Mouse (Mus musculus): ENCODE measurements around the gene Gm9747. TPM values are rescaled to one million over a fixed set of nuclear protein-coding genes. Genes with fewer than 3 reads are reported as not detected.

Gene Gm9747
- total and polyA plus RNA-seq, 2 experiments from 2014 or later = 15.6 TPM; not detected in 1

DNA sequence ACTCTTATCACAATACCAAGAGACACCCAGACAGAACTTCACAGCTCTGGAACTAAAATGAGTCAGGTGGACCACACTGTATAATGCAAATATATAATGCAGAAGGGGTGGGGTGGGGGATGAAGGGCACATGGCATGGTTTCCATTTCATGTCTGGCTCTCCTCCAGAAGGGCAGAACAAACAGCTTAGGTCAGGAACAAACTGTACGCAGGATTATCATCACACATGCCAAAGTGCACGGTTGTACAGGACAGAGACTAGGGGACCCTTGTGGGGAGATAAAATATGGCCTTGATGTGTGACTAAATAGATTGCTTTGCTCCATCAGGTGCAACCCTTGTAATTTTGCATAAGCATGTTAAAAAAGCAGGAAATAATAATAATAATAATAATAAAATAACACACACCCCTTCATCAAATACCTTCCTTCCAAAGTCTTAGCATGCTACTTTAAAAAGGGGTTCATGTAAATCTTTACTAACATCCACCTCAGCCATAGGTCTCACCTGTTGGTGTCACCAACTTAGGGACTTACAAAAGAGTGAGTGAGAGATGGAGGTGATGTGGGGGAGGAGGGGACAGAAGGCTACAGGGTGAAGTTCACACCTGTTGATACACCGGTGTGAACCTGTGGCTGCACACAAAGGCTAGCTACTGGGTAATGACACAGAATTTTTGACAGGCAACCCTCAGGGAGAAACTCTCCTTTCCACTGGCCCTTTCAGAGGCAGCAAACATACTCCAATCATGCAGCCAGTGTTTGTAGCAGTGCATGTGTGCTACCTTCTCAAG is 6.7 kb downstream of the Gm9747 start:
- Histone ChIP-seq H3K4me1 (ENCODE audit: control insufficient read depth, insufficient read depth) (peaks cover 50% of the 10 kb centered on the region), H3K9ac (replicated peaks; ENCODE audit: low read depth, low read length) (no peak overlapping the region), H3K27ac (ENCODE audit: low read depth) (peak overlapping the region; percentile 83), H3K36me3 (replicated peaks; ENCODE audit: control insufficient read depth, insufficient read depth, low read length) (peaks cover 17% of the 10 kb centered on the region), H3K4me2 (ENCODE audit: low read depth, low read length) (0 out of 2 replicates have a peak overlapping the region, but pooled peaks have one; percentile 4), H3K9me3 (replicated peaks; ENCODE audit: control insufficient read depth, low read length) (no peaks in the 10 kb centered on the region), H3K4me3 (ENCODE audit: low read depth, low read length) (no peak overlapping the region), H3K27me3 (ENCODE audit: control insufficient read depth, insufficient read depth, low read length) (no peaks in the 10 kb centered on the region)
- 44% methylated on average over 3 of the region's 3 CpGs for WGBS
- DNase-seq (ENCODE audit: low spot score) (peak; percentile 62), ATAC-seq (ENCODE audit: insufficient read depth, low read depth) (peak; percentile 89)
- TF ChIP-seq CTCF (IDR thresholded peaks at IDR 0.05; ENCODE audit: low read depth) = no peak
- TF ChIP-seq EP300 (IDR thresholded peaks at IDR 0.05; ENCODE audit: low read depth) = peak; percentile 93

DNA sequence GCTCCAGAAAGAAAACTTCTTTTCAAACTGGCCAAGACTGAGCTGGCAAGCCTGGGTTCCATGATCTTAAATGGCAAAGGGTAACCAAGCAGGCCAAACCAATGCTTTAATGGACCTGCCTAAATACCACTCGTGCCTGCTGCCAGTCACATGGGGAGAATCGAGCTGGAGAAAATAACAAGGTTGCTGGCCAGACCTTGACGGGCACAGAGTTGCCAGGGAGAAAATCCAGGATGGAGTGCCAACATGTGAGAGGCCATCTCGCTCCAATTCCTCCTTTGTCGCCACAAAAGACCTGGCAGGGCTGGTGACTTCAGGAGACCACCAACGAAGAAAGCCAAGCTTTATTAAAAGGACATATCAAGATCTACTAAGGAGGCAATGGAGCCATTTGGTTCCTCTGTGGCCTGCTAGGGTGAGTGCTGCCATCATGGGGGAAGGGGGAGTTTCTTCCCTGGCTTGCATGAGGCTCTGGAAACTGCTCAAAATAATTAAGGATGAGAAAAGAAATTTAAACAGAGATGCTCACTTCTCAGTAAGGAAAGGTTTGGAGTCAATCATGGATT is 10.4 kb downstream of the Gm9747 start:
- TF ChIP-seq CTCF (IDR thresholded peaks at IDR 0.05; ENCODE audit: low read depth) = no peak
- no peak for TF ChIP-seq EP300 (IDR thresholded peaks at IDR 0.05; ENCODE audit: low read depth)
- H3K4me2 ChIP-seq (ENCODE audit: low read depth, low read length) = no peak overlapping the region
- no peaks in the 10 kb centered on the region for H3K36me3 ChIP-seq (replicated peaks; ENCODE audit: control insufficient read depth, insufficient read depth, low read length)
- no peak for ATAC-seq (ENCODE audit: insufficient read depth, low read depth)
- peaks cover 55% of the 10 kb centered on the region for H3K4me1 ChIP-seq (ENCODE audit: control insufficient read depth, insufficient read depth)
- H3K4me3 ChIP-seq (ENCODE audit: low read depth, low read length) = no peak overlapping the region
- no peak overlapping the region for H3K9ac ChIP-seq (replicated peaks; ENCODE audit: low read depth, low read length)
- no peaks in the 10 kb centered on the region for H3K9me3 ChIP-seq (replicated peaks; ENCODE audit: control insufficient read depth, low read length)
- H3K27me3 ChIP-seq (ENCODE audit: control insufficient read depth, insufficient read depth, low read length) = no peaks in the 10 kb centered on the region
- DNase-seq (ENCODE audit: low spot score) = no peak
- H3K27ac ChIP-seq (ENCODE audit: low read depth) = peak overlapping the region; percentile 46; the same call in 1 of the 2 replicates
- 46% methylated on average over 6 of the region's 6 CpGs for WGBS

DNA sequence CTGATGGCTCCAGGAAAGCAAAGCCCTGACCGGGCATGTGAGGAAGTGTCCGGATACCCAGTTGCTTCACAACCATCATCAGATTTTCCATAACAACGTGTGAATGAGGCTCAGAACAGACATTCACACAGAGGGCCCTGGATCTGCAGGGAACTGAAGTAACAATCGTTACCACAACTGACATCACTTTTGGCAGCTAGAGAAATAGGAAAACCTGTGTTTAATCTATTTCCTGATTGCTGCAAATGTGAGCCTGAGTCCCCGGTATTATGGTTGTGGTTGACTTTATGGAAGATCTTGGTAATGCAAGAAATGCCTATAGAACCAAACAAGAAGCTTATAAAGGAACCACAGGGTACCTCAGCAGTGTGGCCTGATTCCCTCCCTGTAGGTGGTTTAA is 12.1 kb downstream of the Gm9747 start:
- H3K27me3 ChIP-seq (ENCODE audit: control insufficient read depth, insufficient read depth, low read length) = no peaks in the 10 kb centered on the region
- H3K27ac ChIP-seq (ENCODE audit: low read depth) = peak overlapping the region; percentile 2; the same call in 1 of the 2 replicates
- H3K4me3 ChIP-seq (ENCODE audit: low read depth, low read length) = no peak overlapping the region
- no peaks in the 10 kb centered on the region for H3K9me3 ChIP-seq (replicated peaks; ENCODE audit: control insufficient read depth, low read length)
- DNase-seq (ENCODE audit: low spot score) (no peak), ATAC-seq (ENCODE audit: insufficient read depth, low read depth) (no peak)
- peaks cover 39% of the 10 kb centered on the region for H3K4me1 ChIP-seq (ENCODE audit: control insufficient read depth, insufficient read depth)
- H3K9ac ChIP-seq (replicated peaks; ENCODE audit: low read depth, low read length) = no peak overlapping the region
- 52% methylated on average over 5 of the region's 5 CpGs for WGBS
- no peaks in the 10 kb centered on the region for H3K36me3 ChIP-seq (replicated peaks; ENCODE audit: control insufficient read depth, insufficient read depth, low read length)
- TF ChIP-seq EP300 (IDR thresholded peaks at IDR 0.05; ENCODE audit: low read depth) = no peak
- no peak for TF ChIP-seq CTCF (IDR thresholded peaks at IDR 0.05; ENCODE audit: low read depth)
- H3K4me2 ChIP-seq (ENCODE audit: low read depth, low read length) = no peak overlapping the region

DNA sequence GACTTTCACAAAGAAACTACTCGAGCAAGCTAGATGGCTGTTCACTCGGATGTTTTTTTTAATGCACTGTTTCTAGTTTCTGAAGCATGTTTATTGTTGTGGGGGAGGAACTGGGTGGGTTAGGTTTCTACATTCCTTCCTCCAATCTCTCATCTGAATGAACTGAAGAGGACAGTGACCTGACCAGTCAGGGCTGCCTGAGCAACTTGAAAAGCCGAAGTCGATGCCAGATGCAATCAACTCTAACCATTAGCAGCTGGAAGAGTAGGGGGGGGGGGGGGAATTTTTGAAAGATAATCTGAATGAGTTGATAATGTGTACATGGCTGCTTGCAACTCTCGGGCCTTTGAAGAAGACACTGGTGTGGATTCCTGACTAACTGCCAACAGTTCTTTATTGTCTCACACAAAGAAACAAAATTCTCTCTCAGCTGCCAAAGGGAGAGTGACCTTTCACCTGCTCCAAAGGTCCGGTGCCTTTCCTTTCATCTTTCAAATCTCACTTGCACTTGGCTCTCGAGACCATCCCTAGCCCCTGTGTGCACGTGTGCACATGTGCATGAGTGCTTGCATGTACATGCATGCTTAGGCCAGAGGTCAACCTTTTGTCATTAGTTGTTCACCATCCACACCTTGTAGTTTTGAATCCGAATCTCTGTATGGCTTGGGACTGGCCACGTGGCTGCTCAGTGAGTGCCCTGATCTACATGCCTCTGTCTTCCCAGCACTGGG is 14.5 kb downstream of the Gm9747 start:
- 0 out of 2 replicates have a peak, but pooled peaks have one; percentile 8 for ATAC-seq (ENCODE audit: insufficient read depth, low read depth)
- no peak for DNase-seq (ENCODE audit: low spot score)
- Histone ChIP-seq H3K36me3 (replicated peaks; ENCODE audit: control insufficient read depth, insufficient read depth, low read length) (no peaks in the 10 kb centered on the region), H3K27ac (ENCODE audit: low read depth) (peak overlapping the region; percentile 48; the same call in 1 of the 2 replicates), H3K9ac (replicated peaks; ENCODE audit: low read depth, low read length) (no peak overlapping the region), H3K4me3 (ENCODE audit: low read depth, low read length) (no peak overlapping the region), H3K4me2 (ENCODE audit: low read depth, low read length) (no peak overlapping the region), H3K27me3 (ENCODE audit: control insufficient read depth, insufficient read depth, low read length) (no peaks in the 10 kb centered on the region), H3K9me3 (replicated peaks; ENCODE audit: control insufficient read depth, low read length) (no peaks in the 10 kb centered on the region), H3K4me1 (ENCODE audit: control insufficient read depth, insufficient read depth) (peaks cover 27% of the 10 kb centered on the region)
- TF ChIP-seq EP300 (IDR thresholded peaks at IDR 0.05; ENCODE audit: low read depth) (no peak), CTCF (IDR thresholded peaks at IDR 0.05; ENCODE audit: low read depth) (no peak)
- WGBS = 46% methylated on average over 10 of the region's 10 CpGs

DNA sequence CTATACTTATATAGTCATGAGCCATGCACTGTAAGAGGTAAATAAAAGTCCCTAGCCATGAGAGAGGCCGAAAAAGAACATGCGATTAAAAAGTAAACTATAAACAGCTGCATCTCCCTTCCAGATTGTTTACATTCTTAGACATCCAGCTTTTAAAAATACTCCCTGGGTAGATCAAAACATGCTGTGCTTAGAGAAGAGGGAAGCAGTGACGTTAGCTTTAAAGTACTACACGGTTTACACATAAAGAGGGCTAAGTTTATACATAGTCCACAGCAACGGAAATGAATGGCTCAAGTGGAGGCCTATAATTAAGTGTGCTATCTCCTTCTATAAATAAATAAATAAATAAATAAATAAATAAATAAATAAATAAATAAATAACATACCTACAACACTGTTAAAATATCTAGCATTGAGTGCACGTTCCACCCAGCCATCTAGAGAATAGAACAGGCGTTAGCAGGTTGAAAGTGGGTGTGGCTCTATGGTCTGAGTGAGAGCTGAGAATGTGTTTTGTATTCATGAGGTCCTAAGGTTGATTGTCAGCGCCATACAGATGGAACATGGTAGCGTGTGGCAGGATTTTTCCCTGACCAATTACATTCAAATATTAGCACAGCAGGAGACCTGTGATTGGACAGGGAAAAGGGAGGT is 21.0 kb downstream of the Gm9747 start:
- peak; percentile 47; the same call in 1 of the 2 replicates for ATAC-seq (ENCODE audit: insufficient read depth, low read depth)

More for the DNA sequence above, 21.0 kb downstream of the Gm9747 start:
- no peak for TF ChIP-seq EP300 (IDR thresholded peaks at IDR 0.05; ENCODE audit: low read depth)
- no peak for TF ChIP-seq CTCF (IDR thresholded peaks at IDR 0.05; ENCODE audit: low read depth)
- Histone ChIP-seq H3K4me2 (ENCODE audit: low read depth, low read length) (no peak overlapping the region), H3K9me3 (replicated peaks; ENCODE audit: control insufficient read depth, low read length) (no peaks in the 10 kb centered on the region), H3K4me3 (ENCODE audit: low read depth, low read length) (no peak overlapping the region), H3K36me3 (replicated peaks; ENCODE audit: control insufficient read depth, insufficient read depth, low read length) (no peaks in the 10 kb centered on the region; the same call in 1 of the 2 replicates), H3K4me1 (ENCODE audit: control insufficient read depth, insufficient read depth) (peaks cover 29% of the 10 kb centered on the region), H3K27me3 (ENCODE audit: control insufficient read depth, insufficient read depth, low read length) (no peaks in the 10 kb centered on the region), H3K9ac (replicated peaks; ENCODE audit: low read depth, low read length) (no peak overlapping the region), H3K27ac (ENCODE audit: low read depth) (peak overlapping the region; percentile 46)
- no peak for DNase-seq (ENCODE audit: low spot score)
- WGBS = 60% methylated on average over 9 of the region's 9 CpGs
